Mouse (Mus musculus): ENCODE data around the gene Stat3. TPM values are rescaled to one million over a fixed set of nuclear protein-coding genes. Genes with fewer than 3 reads are reported as not detected.

Gene Stat3
- polyA plus RNA-seq (2021; fragmentation: Nextera tagmentation), result 22.6 and 24.9 TPM in 2 replicates
- long read RNA-seq, experiment 1, full-length matches to known transcripts, result 51 of 68 reads
- long read RNA-seq, experiment 1, partial matches to known transcripts, result 10 of 68 reads
- long read RNA-seq, experiment 1, other reads (novel, unspliced or antisense), result 7 of 68 reads
- long read RNA-seq, experiment 2, full-length matches to known transcripts, result 172 of 221 reads
- long read RNA-seq, experiment 2, partial matches to known transcripts, result 22 of 221 reads
- long read RNA-seq, experiment 2, other reads (novel, unspliced or antisense), result 27 of 221 reads

DNA sequence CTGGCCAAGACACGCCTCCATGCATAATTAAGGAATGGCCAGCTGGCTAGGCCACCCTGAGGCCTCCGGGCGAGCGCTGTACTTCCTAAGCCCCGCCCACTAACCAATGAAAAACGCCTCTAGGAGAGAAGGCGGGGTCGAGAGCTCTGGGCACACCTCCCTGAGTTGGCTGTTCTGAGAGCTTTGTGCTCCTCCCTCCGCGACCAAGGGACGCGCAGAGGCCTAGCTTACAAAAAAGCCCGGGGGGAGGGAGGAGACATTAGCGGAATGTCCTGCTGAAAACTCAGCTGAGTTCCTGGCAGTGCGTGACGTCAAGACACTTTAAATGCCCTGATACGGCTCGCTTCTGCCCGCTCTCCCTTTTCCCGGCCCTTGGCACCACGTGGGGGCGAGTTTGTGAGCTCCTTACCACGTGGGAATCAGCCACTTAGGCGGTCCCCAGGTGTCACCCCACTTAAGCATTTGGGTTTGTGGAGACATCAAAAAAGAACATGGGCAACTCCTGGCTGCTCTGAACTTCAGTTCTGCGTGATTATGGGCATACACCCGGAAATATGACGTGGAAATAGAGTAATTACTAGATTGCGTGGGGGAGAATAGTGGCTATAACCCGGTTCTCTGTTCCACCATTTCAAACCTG is at the start of gene Stat3:
Gene Stat3 (minus strand): TSS at position 29 of the 640 bp plus-strand sequence.

DNA sequence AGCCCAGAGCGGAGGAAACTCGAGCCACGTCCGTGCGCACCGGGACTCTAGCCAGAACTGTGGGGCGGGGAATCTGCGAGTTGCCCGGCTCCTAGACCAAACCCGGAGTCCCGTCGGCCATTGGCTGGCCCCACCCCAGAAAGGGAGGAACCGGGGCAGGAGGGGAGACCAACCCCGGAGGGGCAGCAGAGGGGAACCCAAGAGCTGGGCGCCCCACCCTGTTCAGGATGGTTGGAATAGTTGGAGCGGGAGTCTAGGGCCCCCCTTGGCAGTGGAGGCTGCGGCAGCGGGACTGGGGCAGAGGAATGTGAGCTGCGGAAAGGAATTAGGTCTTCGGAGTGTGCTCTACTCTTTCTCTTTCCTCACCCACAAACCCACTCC is 31.2 kb upstream of the Stat3 start, which contains the start of gene Cavin1:
Gene Cavin1 (minus strand): TSS at position 331 of the 381 bp plus-strand sequence.

DNA sequence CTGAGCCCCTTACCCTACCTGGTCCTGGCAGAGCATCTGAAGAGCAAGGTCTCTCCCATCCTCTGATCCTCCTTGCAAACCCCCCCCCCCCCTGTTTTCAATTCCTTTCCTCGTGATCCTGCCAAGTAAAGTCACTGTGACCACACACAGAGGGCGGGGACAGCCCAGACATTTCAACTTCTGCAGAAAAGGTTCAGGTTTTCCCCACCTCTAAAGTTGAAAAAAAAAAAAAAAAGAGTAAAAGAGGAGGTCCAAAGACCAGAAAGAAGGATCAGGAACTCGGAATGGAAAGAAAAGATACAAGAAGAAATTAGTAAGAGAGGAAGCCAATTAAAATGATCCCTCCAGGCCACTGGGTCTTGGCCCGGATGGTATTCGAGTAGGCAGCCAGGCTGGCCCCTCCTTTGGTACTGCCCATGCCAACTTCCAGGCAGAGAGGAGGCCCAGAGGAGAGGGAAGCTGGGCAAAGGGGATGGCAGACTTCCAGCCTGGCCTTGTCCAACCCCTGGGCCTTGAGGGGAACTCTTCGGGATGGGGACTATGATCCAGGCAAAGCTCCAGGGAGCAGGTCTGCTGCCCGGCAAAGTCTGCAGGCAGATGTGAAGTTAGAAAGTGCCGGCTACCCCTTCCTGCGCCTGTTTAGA is 80.3 kb downstream of the Stat3 start, which contains the start of gene Stat5a:
Gene Stat5a (plus strand): TSS at position 417 of the 644 bp plus-strand sequence.

DNA sequence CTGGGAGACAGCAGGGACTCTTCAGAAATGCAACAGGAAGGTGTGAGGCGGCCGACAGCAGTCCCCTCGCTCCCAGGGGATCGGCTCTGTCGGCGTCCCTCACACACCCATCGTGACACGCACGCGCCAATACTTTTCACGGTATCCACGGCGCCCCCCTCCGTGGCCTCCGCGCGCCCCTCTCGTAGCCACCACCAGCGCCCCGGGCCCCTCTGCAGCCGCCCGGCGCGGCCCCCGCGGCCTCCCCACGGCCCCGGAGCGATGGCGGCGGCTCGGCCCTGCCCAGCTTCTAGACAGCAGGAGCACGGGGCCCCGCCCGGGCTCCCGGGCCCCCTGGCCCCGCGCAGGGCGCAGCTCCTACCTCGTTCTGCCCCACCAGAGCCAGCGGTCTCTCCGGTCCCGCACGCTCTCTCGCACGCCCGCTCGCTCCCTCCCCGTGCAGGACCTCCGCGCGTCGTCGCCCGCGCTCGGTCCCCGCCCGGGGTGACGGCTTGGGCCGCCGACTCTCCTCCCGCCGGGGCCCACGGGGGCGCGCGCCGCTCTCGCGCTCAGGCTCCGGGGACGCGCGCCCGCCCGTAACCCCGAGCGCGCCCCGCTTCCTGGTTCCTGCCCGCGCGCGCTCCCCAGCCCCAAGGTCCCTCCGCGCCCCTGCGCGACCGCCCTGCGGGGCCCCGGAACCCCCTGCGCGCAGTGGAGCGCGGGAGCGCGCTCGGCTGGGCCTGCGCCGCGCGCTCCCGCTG is 89.1 kb downstream of the Stat3 start, which contains the start of gene Stat5b:
Gene Stat5b (minus strand): TSS at position 687 of the 740 bp plus-strand sequence.

Other genes with a start within 250 kb of the Stat3 start
- gene Zfp385c, start 247.1 kb downstream of the Stat3 start, polyA plus RNA-seq (2021; fragmentation: Nextera tagmentation), result 0.10 and 0.11 TPM in 2 replicates
- 0.87 and 1.2 TPM in 2 replicates for gene Dhx58, start 235.3 kb downstream of the Stat3 start, polyA plus RNA-seq (2021; fragmentation: Nextera tagmentation)
- 14.9 and 15.6 TPM in 2 replicates for gene Kat2a, start 227.1 kb downstream of the Stat3 start, polyA plus RNA-seq (2021; fragmentation: Nextera tagmentation)
- not detected in 2 replicates for gene Hspb9, start 225.7 kb downstream of the Stat3 start, polyA plus RNA-seq (2021; fragmentation: Nextera tagmentation)
- gene Rab5c, start 201.3 kb downstream of the Stat3 start, polyA plus RNA-seq (2021; fragmentation: Nextera tagmentation), result 37.1 and 48.7 TPM in 2 replicates
- 0.14 and 0.23 TPM in 2 replicates for gene Kcnh4, start 179.6 kb downstream of the Stat3 start, polyA plus RNA-seq (2021; fragmentation: Nextera tagmentation)
- not detected in 2 replicates for gene Hcrt, start 176.6 kb downstream of the Stat3 start, polyA plus RNA-seq (2021; fragmentation: Nextera tagmentation)
- 5.4 TPM in 2 replicates for gene Ghdc, start 168.6 kb downstream of the Stat3 start, polyA plus RNA-seq (2021; fragmentation: Nextera tagmentation)
- gene Stat5b, start 88.8 kb downstream of the Stat3 start, polyA plus RNA-seq (2021; fragmentation: Nextera tagmentation), result 3.4 and 3.5 TPM in 2 replicates
- gene Stat5a, start 80.2 kb downstream of the Stat3 start, polyA plus RNA-seq (2021; fragmentation: Nextera tagmentation), result 1.3 and 1.7 TPM in 2 replicates
- gene Cavin1, start 31.3 kb upstream of the Stat3 start, polyA plus RNA-seq (2021; fragmentation: Nextera tagmentation), result 11.1 and 19.8 TPM in 2 replicates
- 149 and 167 TPM in 2 replicates for gene Atp6v0a1, start 69.9 kb upstream of the Stat3 start, polyA plus RNA-seq (2021; fragmentation: Nextera tagmentation)
- gene Naglu, start 130.5 kb upstream of the Stat3 start, polyA plus RNA-seq (2021; fragmentation: Nextera tagmentation), result 9.6 and 12.1 TPM in 2 replicates
- not detected in 2 replicates for gene Hsd17b1, start 138.9 kb upstream of the Stat3 start, polyA plus RNA-seq (2021; fragmentation: Nextera tagmentation)
- 35.8 and 36.1 TPM in 2 replicates for gene Coasy, start 143.0 kb upstream of the Stat3 start, polyA plus RNA-seq (2021; fragmentation: Nextera tagmentation)
- gene Mlx, start 147.7 kb upstream of the Stat3 start, polyA plus RNA-seq (2021; fragmentation: Nextera tagmentation), result 63.4 and 67.0 TPM in 2 replicates
- 5.3 and 6.0 TPM in 2 replicates for gene Psmc3ip, start 155.9 kb upstream of the Stat3 start, polyA plus RNA-seq (2021; fragmentation: Nextera tagmentation)
- gene Retreg3, start 180.4 kb upstream of the Stat3 start, polyA plus RNA-seq (2021; fragmentation: Nextera tagmentation), result 7.9 and 8.1 TPM in 2 replicates
- 52.5 and 59.1 TPM in 2 replicates for gene Tubg1, start 180.4 kb upstream of the Stat3 start, polyA plus RNA-seq (2021; fragmentation: Nextera tagmentation)
- gene Tubg2, start 216.4 kb upstream of the Stat3 start, polyA plus RNA-seq (2021; fragmentation: Nextera tagmentation), result 49.2 and 55.2 TPM in 2 replicates
- 14.1 and 15.8 TPM in 2 replicates for gene Cntnap1, start 231.0 kb upstream of the Stat3 start, polyA plus RNA-seq (2021; fragmentation: Nextera tagmentation)
- 2.0 and 3.2 TPM in 2 replicates for gene Plekhh3, start 231.8 kb upstream of the Stat3 start, polyA plus RNA-seq (2021; fragmentation: Nextera tagmentation)
- gene Ccr10, start 235.9 kb upstream of the Stat3 start, polyA plus RNA-seq (2021; fragmentation: Nextera tagmentation), result 0.23 and 0.53 TPM in 2 replicates

All from layer of hippocampus, adult 6 months (tissue).